Mouse (Mus musculus): ENCODE measurements around the gene Bcas3. TPM values are rescaled to one million over a fixed set of nuclear protein-coding genes. Genes with fewer than 3 reads are reported as not detected.
"Not testable (repeated sequence)": the region's sequence is repeated elsewhere in the genome, so short reads cannot be mapped to it uniquely, and the experiment has no call there.

Bcas3 gene
- polyA plus RNA-seq, 1 experiment from 2014 or later = 29.7 TPM

- no peak for ATAC-seq
- no peak overlapping the region for H3K27ac ChIP-seq (ENCODE audit: low read depth, low read length)
- WGBS = 83% methylated on average over 7 of the region's 7 CpGs
These were observed 357.2 kb downstream of the Bcas3 start for GRCm38 (mm10) chr11:85710155-85710554.

GRCm38 (mm10) chr11:85712026-85712804 lies 359.2 kb downstream of the Bcas3 start:
- ATAC-seq = no peak
- 93% methylated on average over 8 of the region's 8 CpGs for WGBS
- H3K9me3 ChIP-seq (ENCODE audit: control insufficient read depth, low read length) = no peaks in the 10 kb centered on the region
- peaks cover 13% of the 10 kb centered on the region for H3K4me1 ChIP-seq (ENCODE audit: control insufficient read depth, insufficient read depth, low read depth, low read length)
- no peak overlapping the region for H3K27ac ChIP-seq (ENCODE audit: low read depth, low read length)
- no peaks in the 10 kb centered on the region for H3K36me3 ChIP-seq (ENCODE audit: control insufficient read depth, insufficient read depth, low read length)
- H3K27me3 ChIP-seq (replicated peaks; ENCODE audit: control insufficient read depth, insufficient read depth, low read length) = no peaks in the 10 kb centered on the region
- no peak overlapping the region for H3K4me2 ChIP-seq (ENCODE audit: low read length)
- H3K9ac ChIP-seq (ENCODE audit: low read depth, low read length) = no peak overlapping the region
- no peak overlapping the region for H3K4me3 ChIP-seq (ENCODE audit: low read length)

More at GRCm38 (mm10) chr11:85710155-85710554, 357.2 kb downstream of the Bcas3 start:
- no peak overlapping the region for H3K4me2 ChIP-seq (ENCODE audit: low read length)
- H3K4me3 ChIP-seq (ENCODE audit: low read length) = no peak overlapping the region
- no peaks in the 10 kb centered on the region for H3K36me3 ChIP-seq (ENCODE audit: control insufficient read depth, insufficient read depth, low read length)
- H3K27me3 ChIP-seq (replicated peaks; ENCODE audit: control insufficient read depth, insufficient read depth, low read length) = no peaks in the 10 kb centered on the region
- H3K9ac ChIP-seq (ENCODE audit: low read depth, low read length) = no peak overlapping the region
- H3K4me1 ChIP-seq (ENCODE audit: control insufficient read depth, insufficient read depth, low read depth, low read length) = peaks cover 13% of the 10 kb centered on the region
- no peaks in the 10 kb centered on the region for H3K9me3 ChIP-seq (ENCODE audit: control insufficient read depth, low read length)

GRCm38 (mm10) chr11:85712860-85713813 lies 360.2 kb downstream of the Bcas3 start:
- 54% methylated on average over 19 of the region's 19 CpGs for WGBS
- Histone ChIP-seq H3K9me3 (ENCODE audit: control insufficient read depth, low read length) (no peaks in the 10 kb centered on the region), H3K27ac (ENCODE audit: low read depth, low read length) (no peak overlapping the region), H3K36me3 (ENCODE audit: control insufficient read depth, insufficient read depth, low read length) (no peaks in the 10 kb centered on the region), H3K4me1 (ENCODE audit: control insufficient read depth, insufficient read depth, low read depth, low read length) (peaks cover 13% of the 10 kb centered on the region), H3K9ac (ENCODE audit: low read depth, low read length) (no peak overlapping the region), H3K4me3 (ENCODE audit: low read length) (no peak overlapping the region), H3K27me3 (replicated peaks; ENCODE audit: control insufficient read depth, insufficient read depth, low read length) (no peaks in the 10 kb centered on the region), H3K4me2 (ENCODE audit: low read length) (peak overlapping the region; percentile 27; the same call in 1 of the 2 replicates)
- ATAC-seq = peak; percentile 68

GRCm38 (mm10) chr11:85713814-85714208 lies 360.8 kb downstream of the Bcas3 start:
- no peak; the same call in 1 of the 2 replicates for ATAC-seq
- peak overlapping the region; percentile 27; the same call in 1 of the 2 replicates for H3K4me2 ChIP-seq (ENCODE audit: low read length)
- H3K9me3 ChIP-seq (ENCODE audit: control insufficient read depth, low read length) = no peaks in the 10 kb centered on the region
- 17% methylated on average over 2 of the region's 2 CpGs for WGBS
- H3K36me3 ChIP-seq (ENCODE audit: control insufficient read depth, insufficient read depth, low read length) = no peaks in the 10 kb centered on the region
- no peak overlapping the region for H3K9ac ChIP-seq (ENCODE audit: low read depth, low read length)
- H3K4me1 ChIP-seq (ENCODE audit: control insufficient read depth, insufficient read depth, low read depth, low read length) = peaks cover 13% of the 10 kb centered on the region
- 0 out of 2 replicates have a peak, but pooled peaks cover 2% of the 10 kb centered on the region for H3K27me3 ChIP-seq (replicated peaks; ENCODE audit: control insufficient read depth, insufficient read depth, low read length)
- no peak overlapping the region for H3K4me3 ChIP-seq (ENCODE audit: low read length)
- no peak overlapping the region for H3K27ac ChIP-seq (ENCODE audit: low read depth, low read length)

- 0 out of 2 replicates have a peak, but pooled peaks cover 2% of the 10 kb centered on the region for H3K27me3 ChIP-seq (replicated peaks; ENCODE audit: control insufficient read depth, insufficient read depth, low read length)
- no peaks in the 10 kb centered on the region for H3K36me3 ChIP-seq (ENCODE audit: control insufficient read depth, insufficient read depth, low read length)
- no peaks in the 10 kb centered on the region for H3K9me3 ChIP-seq (ENCODE audit: control insufficient read depth, low read length)
- H3K4me2 ChIP-seq (ENCODE audit: low read length) = no peak overlapping the region
- ATAC-seq = no peak
- no peak overlapping the region for H3K4me3 ChIP-seq (ENCODE audit: low read length)
- no peak overlapping the region for H3K27ac ChIP-seq (ENCODE audit: low read depth, low read length)
- WGBS = 10% methylated on average over 7 of the region's 7 CpGs
- H3K4me1 ChIP-seq (ENCODE audit: control insufficient read depth, insufficient read depth, low read depth, low read length) = peaks cover 13% of the 10 kb centered on the region
- H3K9ac ChIP-seq (ENCODE audit: low read depth, low read length) = no peak overlapping the region
These were observed 361.5 kb downstream of the Bcas3 start for GRCm38 (mm10) chr11:85714312-85714931.

- not testable (repeated sequence) for H3K36me3 ChIP-seq (ENCODE audit: control insufficient read depth, insufficient read depth, low read length); H3K4me2 ChIP-seq (ENCODE audit: low read length); H3K9me3 ChIP-seq (ENCODE audit: control insufficient read depth, low read length); H3K9ac ChIP-seq (ENCODE audit: low read depth, low read length); H3K27ac ChIP-seq (ENCODE audit: low read depth, low read length); H3K27me3 ChIP-seq (replicated peaks; ENCODE audit: control insufficient read depth, insufficient read depth, low read length); H3K4me3 ChIP-seq (ENCODE audit: low read length); ATAC-seq
- 87% methylated on average over 2 of the region's 2 CpGs for WGBS
- H3K4me1 ChIP-seq (ENCODE audit: control insufficient read depth, insufficient read depth, low read depth, low read length) = peaks cover 13% of the 10 kb centered on the region
These were observed 363.8 kb downstream of the Bcas3 start for GRCm38 (mm10) chr11:85716730-85717129.

GRCm38 (mm10) chr11:85719091-85719490 lies 366.1 kb downstream of the Bcas3 start:
- Histone ChIP-seq H3K9me3 (ENCODE audit: control insufficient read depth, low read length) (no peaks in the 10 kb centered on the region), H3K4me2 (ENCODE audit: low read length) (no peak overlapping the region), H3K4me3 (ENCODE audit: low read length) (no peak overlapping the region), H3K9ac (ENCODE audit: low read depth, low read length) (no peak overlapping the region), H3K27ac (ENCODE audit: low read depth, low read length) (no peak overlapping the region), H3K27me3 (replicated peaks; ENCODE audit: control insufficient read depth, insufficient read depth, low read length) (0 out of 2 replicates have a peak, but pooled peaks cover 2% of the 10 kb centered on the region), H3K36me3 (ENCODE audit: control insufficient read depth, insufficient read depth, low read length) (no peaks in the 10 kb centered on the region), H3K4me1 (ENCODE audit: control insufficient read depth, insufficient read depth, low read depth, low read length) (peaks cover 8% of the 10 kb centered on the region)
- 86% methylated on average over 10 of the region's 10 CpGs for WGBS
- no peak for ATAC-seq

- H3K9me3 ChIP-seq (ENCODE audit: control insufficient read depth, low read length) = no peaks in the 10 kb centered on the region
- WGBS = 26% methylated on average over 7 of the region's 7 CpGs
- H3K27ac ChIP-seq (ENCODE audit: low read depth, low read length) = no peak overlapping the region
- no peak overlapping the region for H3K9ac ChIP-seq (ENCODE audit: low read depth, low read length)
- no peak for ATAC-seq
- H3K36me3 ChIP-seq (ENCODE audit: control insufficient read depth, insufficient read depth, low read length) = no peaks in the 10 kb centered on the region
- H3K4me3 ChIP-seq (ENCODE audit: low read length) = no peak overlapping the region
- 0 out of 2 replicates have a peak, but pooled peaks cover 2% of the 10 kb centered on the region for H3K27me3 ChIP-seq (replicated peaks; ENCODE audit: control insufficient read depth, insufficient read depth, low read length)
- no peak overlapping the region for H3K4me2 ChIP-seq (ENCODE audit: low read length)
- H3K4me1 ChIP-seq (ENCODE audit: control insufficient read depth, insufficient read depth, low read depth, low read length) = peaks cover 3% of the 10 kb centered on the region
These were observed 366.8 kb downstream of the Bcas3 start for GRCm38 (mm10) chr11:85719766-85720165.
